Mouse (Mus musculus) inflammation-experienced regulatory T-cells, adult 6 months (primary cell): ENCODE data around the gene Npsr1. TPM values are rescaled to one million over a fixed set of nuclear protein-coding genes. Genes with fewer than 3 reads are reported as not detected.

Source experiments
- ATAC-seq: one replicate; pipeline ENCODE4 v1.8.0; 2017
- polyA plus RNA-seq, 3 experiments: library from polyadenylated mRNA; unstranded; fragments of 100-300 nt; shearing (Covaris generic); gene quantifications; one replicate each; pipeline ENCODE4 v1.2.1; 2017

Gene Npsr1
- polyA plus RNA-seq = not detected

DNA sequence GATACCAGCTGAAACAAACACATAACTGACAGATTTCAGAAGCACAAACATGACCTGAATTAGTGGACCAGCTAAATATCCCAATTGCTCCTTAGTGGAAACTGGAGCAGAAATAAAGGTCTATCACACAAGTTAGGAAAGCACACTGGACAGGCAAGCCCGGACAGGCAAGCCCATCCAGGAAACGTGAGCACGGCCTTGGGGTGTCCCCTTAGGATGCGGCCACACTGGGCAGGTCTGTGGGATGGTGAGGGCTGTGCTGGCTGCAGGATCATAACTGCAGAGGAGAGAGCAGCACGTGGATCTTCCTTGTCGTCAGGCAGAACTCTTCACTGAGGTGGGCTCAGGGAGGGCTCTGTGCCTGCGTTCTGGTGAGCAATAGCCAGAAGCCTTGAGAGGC is at the start of gene Npsr1:
Npsr1 (plus strand) TSS at position 301 of the 400 bp plus-strand sequence.
- ATAC-seq = no peak

DNA sequence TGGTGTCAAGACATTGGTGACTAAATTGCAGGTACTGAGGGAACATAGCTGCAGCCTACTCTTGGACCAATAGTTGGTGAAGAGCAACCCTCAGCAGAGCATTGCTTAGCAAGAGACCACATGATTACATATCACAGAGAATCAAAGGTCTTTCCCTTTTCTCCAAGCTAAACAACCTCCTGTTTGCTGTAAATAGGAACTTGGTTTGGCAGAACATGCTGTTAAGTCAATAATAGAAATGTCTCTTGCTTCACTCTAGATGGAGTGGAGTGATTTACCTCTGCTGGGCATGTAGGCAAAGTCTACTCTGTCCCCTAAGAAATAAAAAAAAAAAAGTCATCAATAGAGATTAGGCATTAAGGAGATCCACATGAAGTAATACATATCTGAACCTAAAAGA is 46.3 kb upstream of the Npsr1 start:
- ATAC-seq = no peak

DNA sequence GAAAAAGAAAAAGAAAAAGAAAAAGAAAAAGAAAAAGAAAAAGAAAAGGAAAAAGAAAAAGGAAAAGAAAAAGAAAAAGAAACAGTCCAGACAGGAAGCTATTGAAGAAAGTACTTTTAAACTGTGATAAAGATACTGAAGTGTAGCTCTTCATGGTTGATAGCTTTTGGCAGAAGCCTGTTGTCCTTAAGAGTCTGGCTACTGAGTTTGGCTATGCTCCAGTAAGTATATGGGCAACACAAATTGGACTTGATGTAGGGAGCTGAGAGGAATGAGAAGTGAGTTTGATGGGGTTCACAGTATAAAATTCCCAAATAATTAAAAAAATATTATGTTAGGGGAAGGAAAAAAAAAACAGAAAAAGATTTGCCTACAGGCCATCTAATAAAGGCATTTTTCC is 34.5 kb upstream of the Npsr1 start:
- ATAC-seq = no peak

DNA sequence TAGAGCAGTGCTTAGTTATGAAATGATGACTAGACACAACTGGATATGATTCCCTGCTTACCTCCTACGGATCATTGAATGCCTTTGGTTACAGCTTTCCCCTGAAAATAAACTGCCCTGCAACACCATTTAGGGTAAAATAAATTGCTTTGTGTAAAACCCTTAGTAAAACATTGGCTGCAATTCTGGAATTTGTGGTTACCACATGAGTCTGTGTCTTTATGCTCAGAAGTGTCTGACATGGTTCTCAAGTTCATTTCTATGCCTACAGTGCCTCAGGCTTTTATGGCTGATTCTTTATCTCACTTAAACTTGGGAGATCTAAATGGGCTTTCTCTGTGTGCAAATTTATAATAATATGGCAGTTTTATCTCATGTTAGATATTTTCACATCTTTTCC is 26.1 kb upstream of the Npsr1 start:
- no peak for ATAC-seq

DNA sequence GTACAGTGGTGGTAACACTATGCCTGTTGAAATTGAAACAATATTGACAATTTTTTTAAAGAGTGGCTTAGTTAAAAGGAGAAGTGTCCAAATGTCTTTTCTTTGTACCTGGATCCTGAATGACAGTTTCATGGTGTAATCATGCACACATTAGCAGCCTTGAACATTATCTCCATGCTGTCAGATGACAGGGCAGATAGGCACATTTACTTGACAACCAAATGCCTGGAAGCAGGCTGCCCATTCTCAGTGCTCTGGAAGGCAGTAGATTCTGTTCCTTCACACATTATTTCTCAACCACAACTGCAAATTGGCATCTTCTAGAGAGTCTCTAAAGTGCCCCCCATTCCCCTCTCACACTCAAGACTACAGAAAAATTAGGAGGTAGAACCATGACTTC is 20.2 kb upstream of the Npsr1 start:
- no peak for ATAC-seq

DNA sequence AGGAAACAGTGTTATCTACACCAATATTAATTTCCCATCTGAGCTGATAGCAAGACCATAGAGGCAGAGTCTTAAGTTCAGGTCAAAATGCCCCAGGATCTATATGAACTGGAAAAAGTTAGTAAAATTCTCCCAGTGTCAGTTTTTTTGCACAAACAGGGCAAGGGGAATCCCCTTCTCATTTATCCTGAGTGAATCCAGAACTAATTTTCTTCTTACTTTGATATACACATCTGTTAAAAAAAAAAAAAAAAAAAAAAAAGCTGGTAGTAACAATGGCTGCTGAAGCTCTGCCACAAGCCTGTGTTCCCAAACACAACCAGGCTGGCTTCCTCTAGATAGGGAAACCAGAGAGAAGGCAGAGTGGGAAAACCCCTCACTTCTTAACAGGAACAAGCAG is 5.9 kb upstream of the Npsr1 start:
- no peak for ATAC-seq

DNA sequence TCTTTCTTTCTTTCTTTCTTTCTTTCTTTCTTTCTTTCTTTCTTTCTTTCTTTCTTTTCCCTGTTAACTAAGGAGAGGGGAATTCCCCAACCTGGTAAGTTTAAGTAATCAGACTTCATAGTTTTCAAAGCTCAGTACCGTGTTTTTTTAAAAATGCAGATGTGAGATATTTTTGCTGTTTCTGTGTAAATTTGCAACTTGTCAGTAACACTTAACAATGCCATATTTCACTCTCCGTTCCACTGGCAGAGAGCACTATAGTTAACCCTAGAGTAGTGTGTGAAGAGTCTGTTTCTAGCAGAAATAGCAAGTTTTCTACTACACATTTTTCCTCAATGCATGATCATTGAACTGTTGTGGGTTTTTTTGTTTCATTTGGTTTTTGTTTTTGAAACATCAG is 730 bp downstream of the Npsr1 start:
- ATAC-seq = no peak

DNA sequence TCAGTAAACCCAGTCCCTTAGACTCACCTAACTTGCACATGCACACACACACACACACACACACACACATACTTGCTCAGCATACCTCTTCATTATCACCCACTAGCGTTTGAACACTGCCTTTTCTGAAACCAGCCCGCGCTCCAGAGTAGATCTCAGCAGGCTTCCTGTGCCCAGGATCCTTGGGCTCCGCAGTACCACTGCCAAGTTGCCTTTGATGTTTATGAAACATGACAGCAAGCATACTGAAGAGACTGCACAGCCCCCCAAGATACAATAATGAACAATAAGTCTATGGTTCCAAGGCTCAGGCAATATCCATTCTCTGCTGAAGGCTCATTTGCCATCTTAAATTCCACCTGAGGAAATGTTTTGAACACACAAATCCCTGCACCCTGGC is 1.8 kb downstream of the Npsr1 start:
- ATAC-seq = no peak

DNA sequence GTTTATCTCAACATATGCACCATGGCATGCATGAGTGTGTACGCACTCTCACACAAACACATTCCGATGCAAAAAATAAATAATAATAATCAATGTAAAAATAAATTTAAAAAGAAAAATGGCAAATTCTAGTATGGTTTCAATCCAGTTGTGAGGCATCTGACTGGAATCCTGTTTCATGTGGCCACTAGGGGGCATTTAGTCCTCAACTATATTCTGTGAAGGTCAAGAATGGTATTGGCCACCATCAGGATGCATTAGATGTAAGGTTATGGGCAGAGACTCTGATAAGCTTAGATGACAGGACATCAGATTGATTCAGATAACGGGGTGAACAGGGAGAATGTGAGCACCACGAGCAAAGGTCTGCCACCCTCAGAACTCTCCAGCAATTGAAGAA is 21.6 kb downstream of the Npsr1 start:
- ATAC-seq = no peak

DNA sequence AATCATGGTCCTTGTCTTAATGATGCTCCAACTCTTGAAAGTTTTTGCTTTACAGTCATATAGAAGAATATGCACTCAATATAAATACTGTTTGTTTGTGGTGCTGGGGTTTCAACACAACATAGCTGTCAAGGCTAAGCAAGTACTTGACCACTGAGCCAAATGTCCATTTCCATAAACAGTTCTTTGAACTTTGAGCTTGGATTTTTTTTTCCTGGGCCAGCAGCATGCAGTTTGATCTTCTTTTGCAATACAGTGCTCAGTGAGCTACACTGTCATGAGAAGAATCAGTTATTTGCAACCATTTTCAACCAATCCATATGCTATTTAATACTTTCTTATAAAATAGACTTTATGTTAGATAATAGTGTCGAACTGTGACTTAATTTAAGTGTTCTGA is 35.3 kb downstream of the Npsr1 start:
- no peak for ATAC-seq

DNA sequence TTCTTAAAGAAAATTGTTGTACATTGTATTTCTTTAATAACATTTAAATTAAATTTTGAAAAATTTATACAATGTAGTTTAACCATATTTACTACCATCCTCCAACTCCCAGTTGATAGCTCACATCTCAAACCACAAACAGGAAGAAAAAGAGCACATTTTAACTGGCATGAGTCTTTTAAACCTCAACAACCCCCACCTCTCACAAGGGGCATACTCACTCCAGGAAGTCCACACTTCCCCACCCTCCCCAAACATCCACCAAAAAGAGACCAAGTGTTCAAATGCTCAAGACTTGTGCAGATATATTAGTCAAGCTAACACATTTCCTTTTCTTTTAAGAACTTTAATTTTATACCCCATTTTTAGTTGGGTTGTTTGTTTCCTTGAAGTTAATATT is 38.6 kb downstream of the Npsr1 start:
- no peak for ATAC-seq

DNA sequence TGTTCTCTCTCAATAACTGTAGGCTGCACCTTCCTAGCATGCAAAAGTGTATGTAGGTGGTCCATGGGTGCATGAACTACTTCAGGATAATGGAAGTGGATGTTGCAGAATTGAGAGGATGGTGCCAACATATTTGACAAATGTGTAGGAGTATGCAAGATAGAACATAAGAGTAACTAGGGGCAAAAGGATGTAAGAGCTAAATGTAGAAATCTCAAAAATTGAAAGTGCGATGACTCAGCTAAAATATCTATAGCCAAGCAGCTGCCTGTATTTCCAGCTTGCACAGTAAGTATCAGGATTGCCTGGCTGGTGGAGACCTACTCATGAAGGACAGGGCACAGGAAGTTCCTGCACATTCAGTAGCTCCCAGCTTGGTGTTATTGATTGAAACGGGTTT is 46.5 kb downstream of the Npsr1 start:
- no peak for ATAC-seq

DNA sequence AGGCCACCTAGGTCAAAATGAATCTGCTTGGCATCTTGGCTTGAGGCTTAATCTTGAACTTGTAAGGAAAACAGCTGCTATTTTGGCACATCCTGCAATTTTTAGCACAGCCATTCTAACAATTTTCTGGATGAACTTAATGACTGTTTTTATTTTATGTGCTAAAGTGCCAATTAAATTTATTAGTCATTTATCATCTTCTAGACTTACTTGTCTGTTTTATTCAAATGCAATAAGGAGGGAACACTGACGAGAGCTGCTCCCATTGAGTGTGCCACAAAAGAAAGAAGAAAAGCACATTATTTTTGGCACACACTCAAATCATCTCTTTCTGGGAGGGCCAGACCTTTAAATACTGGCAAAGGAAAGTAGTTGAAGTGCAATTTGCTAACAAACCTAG is 59.4 kb downstream of the Npsr1 start:
- ATAC-seq = no peak

DNA sequence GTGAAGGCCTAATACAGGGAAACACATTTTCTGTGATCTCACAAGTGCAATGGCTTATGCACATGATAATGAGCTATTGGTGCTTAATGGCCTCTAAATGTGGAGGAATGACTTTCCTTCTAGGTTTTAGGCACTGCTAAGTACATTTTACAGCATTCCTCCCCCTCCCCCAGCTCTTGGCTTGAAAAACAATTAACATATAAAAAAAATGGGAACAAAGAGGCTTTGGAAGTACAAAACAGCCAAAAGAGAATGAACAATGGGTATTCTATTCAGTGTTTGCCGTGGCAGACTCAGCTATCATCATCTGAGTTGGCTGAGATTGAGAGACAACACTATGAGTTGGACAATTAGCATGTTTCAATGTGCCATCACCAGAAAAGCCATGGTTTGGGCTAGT is 62.6 kb downstream of the Npsr1 start:
- no peak for ATAC-seq

DNA sequence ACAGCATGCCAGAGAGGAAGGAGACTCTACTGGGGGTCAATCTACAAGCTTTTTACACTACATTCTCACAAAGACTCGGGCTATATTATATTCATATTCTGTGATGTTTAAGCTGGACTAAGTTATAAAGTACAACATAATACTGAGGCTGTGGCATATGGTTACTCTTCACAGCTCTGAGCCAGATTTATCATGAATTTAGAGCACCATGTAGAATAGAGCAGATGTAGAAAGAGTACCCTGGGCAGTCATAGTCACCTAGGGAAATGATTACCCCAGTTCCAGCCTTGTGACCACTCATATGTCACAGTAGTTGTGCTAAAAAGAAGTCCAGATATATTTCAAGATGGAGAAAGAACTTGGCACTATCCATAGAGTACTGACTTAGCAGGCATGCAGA is 70.7 kb downstream of the Npsr1 start:
- no peak for ATAC-seq

DNA sequence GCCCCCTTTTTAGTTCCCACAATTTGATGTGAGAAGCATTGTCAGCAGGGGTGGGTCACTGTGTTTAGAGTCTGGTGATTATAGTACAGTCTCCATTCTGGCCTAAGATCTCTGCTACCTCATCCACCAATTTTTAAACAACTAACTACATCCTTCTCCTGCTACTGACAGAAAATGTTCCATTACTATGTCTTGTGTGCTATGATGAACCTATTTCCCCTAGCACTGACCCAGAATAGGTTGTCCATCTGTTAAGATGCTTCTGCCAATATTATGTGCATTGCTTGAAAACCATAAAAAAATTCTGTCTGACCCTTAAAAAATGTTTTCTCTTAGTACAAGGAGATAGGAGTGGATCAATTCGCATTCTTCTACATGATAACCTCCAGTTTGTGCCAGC is 72.9 kb downstream of the Npsr1 start:
- ATAC-seq = no peak

DNA sequence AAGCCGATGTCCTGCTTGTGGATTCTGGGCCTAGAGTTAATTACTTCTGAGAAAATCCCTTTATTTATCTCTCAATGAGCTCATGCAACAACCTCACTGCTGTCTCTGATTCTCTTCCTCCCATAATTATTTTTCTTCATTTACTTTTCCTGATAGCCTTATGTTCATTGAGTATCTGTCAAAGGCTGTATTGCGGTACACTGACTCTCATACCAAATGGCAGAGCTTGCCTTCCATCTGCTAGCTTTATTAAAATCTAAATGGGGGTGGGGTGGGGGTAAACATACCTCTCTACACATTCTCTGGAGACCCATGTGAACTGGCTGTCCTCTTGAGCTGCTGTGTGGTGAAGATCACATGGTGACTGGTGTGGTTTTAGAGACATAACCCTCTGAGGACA is 80.9 kb downstream of the Npsr1 start:
- ATAC-seq = no peak

DNA sequence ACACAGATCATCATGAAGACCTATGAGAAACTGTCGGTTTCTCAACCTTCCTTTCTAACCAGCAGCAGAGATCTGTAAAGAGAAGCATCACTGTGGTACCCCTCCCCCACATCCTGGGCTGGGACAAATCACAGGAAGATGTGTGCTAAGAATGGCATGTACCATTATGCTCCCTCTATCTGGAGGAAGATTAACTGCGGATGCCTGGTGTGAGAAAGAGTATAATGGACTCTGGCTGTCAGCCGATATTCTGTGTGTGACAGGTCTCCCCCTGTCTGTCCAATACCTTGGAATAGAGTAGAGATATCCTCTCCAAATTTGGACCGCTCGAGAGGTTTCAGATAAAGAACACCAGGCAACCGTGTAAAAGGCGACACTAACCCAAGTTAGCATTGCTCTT is 83.1 kb downstream of the Npsr1 start:
- no peak for ATAC-seq

DNA sequence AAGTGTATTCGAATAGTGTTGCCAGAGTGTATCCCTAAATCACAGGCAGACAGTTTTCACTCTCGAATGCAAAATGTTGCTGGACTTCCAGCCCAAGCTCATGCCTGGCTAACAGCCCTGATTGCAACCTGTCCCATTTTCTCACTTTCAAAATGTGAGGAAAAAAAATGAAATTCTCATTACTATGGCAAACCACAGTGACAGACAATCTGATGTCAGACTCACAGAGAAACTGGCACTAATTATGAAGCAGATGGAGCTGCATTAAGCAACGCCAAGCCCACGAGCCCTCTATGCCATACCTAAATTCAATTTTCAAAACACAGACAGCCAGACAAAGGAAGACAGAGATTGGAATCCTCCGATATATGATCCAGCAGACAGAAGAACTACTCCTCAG is 88.5 kb downstream of the Npsr1 start:
- ATAC-seq = no peak

DNA sequence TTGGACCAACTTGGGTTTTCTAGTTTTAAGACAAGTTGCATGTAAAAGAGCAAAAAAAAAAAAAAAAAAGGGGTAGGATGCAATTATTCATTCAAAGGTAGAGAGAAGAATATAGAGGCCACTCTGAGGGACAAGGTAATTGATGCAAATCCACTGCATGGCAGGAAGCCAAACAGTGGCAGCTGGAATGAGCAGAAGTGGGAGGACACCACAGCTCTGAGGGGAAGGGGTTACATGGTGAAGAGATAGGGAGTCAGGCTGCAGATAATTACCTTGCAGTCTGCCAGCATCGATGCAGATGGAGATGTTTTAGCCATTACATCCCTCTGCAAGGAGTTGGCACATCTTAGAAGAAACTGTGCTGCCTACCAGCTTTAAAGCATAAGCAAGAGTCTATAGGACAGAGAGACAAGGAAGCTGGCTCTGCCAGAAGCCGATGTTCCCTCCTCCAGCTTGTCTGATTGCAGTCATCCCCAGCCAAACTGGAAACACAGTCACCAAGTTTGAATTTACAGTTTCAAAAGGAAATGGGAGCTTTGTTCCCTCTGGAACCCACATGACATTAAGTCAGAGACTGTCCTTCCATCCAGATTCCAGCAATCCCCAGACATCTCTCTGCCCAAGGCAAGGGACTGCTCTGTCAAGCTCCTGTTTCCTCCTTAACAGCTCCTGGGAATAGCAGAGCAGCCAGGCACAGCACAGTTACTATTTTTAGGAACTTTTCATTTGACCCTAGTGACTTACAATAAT is 91.9 kb downstream of the Npsr1 start:
- ATAC-seq = no peak

DNA sequence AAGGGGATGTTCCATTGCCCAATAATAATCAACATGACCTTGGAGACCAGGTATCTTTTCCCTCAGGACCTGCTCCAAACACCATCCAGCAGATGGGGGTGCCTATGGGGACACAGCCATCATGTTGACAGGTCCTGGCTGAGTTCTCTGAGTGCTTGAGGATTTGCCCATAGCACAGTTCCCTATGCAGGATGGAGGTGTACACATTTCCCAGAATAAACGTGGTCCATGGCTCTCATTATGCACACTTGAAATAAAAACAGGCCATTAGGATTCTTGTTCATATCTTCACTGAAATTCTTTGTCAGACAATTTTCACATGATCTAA is 92.4 kb downstream of the Npsr1 start:
- no peak for ATAC-seq

DNA sequence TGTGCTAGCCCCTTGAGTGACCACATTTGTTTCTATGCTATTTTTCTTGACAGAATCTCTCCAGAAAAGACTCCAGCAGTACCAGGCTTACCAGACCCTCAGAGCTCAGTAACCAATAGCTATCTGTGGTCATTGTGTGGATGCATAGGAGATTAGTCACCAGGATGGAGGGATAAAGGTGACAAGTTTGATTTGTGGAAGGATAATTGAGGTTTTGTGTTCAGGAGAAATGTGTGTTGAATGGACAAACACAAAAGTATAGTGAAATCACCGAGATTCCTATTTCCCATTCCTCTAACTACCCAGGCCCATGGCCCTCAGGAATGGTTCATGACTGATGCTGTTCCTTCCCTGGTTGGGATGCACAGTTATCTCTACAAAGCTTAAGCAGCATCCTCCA is 100.5 kb downstream of the Npsr1 start:
- no peak for ATAC-seq

DNA sequence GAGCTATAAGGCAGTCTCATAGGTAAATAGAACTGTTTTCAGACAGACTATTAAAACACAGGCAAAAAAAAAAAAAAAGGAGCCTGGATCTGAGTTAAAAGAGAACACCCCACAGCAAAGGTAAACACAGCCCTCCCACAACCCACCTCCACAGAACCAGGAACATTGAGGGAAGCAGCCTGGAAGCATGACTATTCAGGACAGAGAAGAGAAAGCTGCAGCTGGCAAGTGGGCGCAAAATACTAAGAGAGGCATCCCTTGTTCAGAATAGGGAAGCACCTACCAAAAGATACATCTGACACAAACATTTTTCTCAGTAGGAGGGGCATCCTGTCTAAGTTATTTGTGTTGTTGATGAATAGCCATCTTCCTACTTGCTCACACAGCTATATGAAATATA is 113.8 kb downstream of the Npsr1 start:
- no peak for ATAC-seq

DNA sequence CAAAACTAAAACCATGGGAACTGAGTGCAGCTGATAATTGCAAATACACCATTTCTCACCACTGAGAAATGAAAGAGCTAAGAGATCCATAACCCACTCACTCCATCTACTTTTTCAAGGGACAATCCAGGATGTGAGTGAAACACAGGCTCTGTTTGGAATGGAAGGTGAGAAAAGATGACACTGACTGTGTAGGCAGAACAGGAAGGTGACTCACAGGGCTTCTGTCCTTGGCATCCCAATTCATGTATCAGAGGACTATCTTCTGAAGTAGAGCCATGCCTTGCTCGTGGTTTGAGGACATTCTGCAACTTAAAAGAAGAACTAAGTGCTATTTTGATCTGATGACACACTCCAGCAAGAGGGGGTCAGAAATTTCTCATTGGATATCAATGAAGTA is 119.9 kb downstream of the Npsr1 start:
- ATAC-seq = no peak

DNA sequence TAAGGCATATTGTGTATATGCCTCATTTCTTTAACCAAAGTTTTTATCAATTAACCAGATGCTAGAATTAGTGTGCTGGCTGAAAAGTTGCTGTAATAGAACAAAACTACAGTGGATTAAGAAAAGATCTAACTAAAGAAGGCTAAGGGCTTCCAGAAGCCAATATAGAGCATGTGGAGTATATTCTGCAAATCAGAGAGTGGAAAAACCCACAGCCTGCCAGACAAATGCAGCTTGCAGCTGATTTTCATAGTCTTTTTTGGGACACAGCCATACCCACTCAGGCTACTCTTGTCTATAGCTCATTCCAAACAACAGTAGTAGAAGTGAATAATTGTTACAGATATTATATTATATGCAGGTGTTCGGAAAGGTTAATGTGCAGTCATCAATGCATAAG is 138.7 kb downstream of the Npsr1 start:
- ATAC-seq = no peak

DNA sequence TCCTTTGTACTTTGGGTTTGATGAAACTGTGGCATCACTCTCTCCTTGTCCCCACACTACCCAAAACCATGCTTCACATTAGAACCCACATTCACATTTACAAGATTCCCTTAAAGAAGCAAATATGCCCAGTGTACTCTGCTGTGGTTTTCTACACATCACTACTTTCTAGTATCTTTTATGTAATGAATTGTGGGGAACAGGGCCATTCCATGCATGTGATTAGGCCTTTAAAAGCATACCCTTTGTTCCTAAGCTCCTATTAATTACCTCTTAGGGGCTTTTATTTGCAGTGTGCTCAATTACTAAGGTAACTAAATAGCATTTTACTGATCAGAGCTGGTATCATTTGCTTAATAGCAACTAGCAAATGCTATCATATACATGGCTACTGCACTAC is 149.8 kb downstream of the Npsr1 start:
- ATAC-seq = no peak
